Mouse (Mus musculus) stomach, embryonic 16.5 days (tissue): ENCODE measurements at regions not wholly inside any gene's neighbourhood (a gene's known extent, or its start where the extent isn't known, plus 50 kb on each side); places are given as distances from the start of the nearest gene placed in this dataset.
A peak's percentile ranks its signal among the peaks of the same experiment; 100 is the strongest.

Experiments used
- ATAC-seq: fragments of 200-750 bp; cut with Nextera tagmentation; 2 replicates; pipeline ENCODE4 v1.8.0; 2017; ENCODE audit warnings: moderate number of reproducible peaks, moderate TSS enrichment; ENCODE audit not compliant: insufficient read depth, low FRiP score
- H3K27ac ChIP-seq: fragments of 300-500 bp; sonication (generic); 2 replicates; pipeline ENCODE4 v1.5.1; 2014; ENCODE audit warnings: low read length
- H3K27me3 ChIP-seq: fragments of 300-500 bp; sonication (generic); 2 replicates; pipeline ENCODE4 v1.6.1; 2014; ENCODE audit warnings: low read length, control low read depth, mixed read lengths; ENCODE audit not compliant: control insufficient read depth, insufficient read depth
- H3K36me3 ChIP-seq: fragments of 300-500 bp; sonication (generic); 2 replicates; pipeline ENCODE4 v1.6.1; 2014; ENCODE audit warnings: low read length; ENCODE audit not compliant: control insufficient read depth, insufficient read depth
- H3K4me1 ChIP-seq: fragments of 300-500 bp; sonication (generic); 2 replicates; pipeline ENCODE4 v1.6.1; 2014; ENCODE audit warnings: low read length, control low read depth, mixed read lengths; ENCODE audit not compliant: control insufficient read depth, insufficient read depth
- H3K4me2 ChIP-seq: fragments of 300-500 bp; sonication (generic); 2 replicates; pipeline ENCODE4 v1.6.1; 2014; ENCODE audit warnings: low read depth, low read length, mixed read lengths
- H3K4me3 ChIP-seq: fragments of 300-500 bp; sonication (generic); replicated peaks from 2 replicates; pipeline ENCODE4 v1.5.1; 2014; ENCODE audit warnings: mild to moderate bottlenecking, low read length
- H3K9ac ChIP-seq: fragments of 300-500 bp; sonication (generic); 2 replicates; pipeline ENCODE4 v1.6.1; 2014; ENCODE audit warnings: low read length
- H3K9me3 ChIP-seq: fragments of 300-500 bp; sonication (generic); replicated peaks from 2 replicates; pipeline ENCODE4 v1.6.1; 2016; ENCODE audit warnings: low read length, control low read depth; ENCODE audit not compliant: control insufficient read depth
- WGBS: fragments of 180-500 bp; shearing (Covaris S2); extraction: QIAGEN DNeasy Blood & Tissue Kit; methylation state at CpG from one replicate; pipeline ENCODE4 v1.1.7; 2014; 5-methylcytosine and 5-hydroxymethylcytosine counted together

DNA sequence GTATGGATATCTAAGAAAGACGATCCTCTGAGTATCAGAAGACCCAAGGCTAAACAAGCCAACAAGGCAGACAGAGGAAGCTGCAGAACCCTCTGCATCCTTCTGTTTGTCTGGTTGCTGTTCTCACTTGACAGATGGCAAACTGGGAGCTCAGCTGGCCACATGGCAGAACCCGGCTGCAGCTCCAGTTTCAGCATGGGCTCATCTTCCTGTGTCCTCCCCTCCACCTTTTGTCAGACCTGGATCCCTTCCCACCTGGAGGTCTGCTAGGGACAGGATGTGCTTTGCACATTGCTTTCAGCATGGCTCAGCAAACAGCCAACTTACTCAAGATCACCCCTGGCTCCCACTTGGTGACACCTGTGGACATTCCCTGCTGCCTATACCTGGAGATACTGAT is 284.9 kb downstream of the Tns1 start:
- Histone ChIP-seq H3K9ac (no peak overlapping the region), H3K27me3 (no peaks in the 10 kb centered on the region), H3K9me3 (no peaks in the 10 kb centered on the region), H3K4me2 (no peak overlapping the region), H3K4me3 (no peak overlapping the region), H3K36me3 (no peaks in the 10 kb centered on the region), H3K27ac (no peak overlapping the region), H3K4me1 (no peaks in the 10 kb centered on the region)
- ATAC-seq, result no peak
- 78% methylated on average over 2 of the region's 2 CpGs for WGBS

DNA sequence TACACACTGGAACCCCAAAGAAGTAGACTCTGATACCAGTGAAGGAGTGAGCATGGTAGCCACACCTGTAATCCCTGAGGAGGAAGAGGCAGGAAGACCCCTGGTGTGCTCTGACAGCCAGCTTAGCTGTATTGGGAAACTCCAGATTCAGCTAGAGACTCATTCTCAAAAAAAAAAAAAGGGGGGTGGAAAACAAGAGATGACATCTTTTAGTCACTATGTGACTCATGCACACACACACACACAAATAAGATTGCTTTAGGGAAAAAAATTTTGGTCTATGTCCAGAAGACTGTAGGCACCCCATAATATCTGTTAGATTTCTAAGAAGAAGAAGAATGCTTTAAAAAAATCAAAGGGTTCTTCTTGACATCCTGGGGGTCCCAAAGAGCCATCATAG is 287.6 kb downstream of the Tns1 start:
- H3K9ac ChIP-seq, result no peak overlapping the region
- no peak for ATAC-seq
- H3K4me2 ChIP-seq, result no peak overlapping the region
- H3K4me1 ChIP-seq, result no peaks in the 10 kb centered on the region
- no peaks in the 10 kb centered on the region for H3K9me3 ChIP-seq
- no peak overlapping the region for H3K27ac ChIP-seq
- H3K4me3 ChIP-seq, result no peak overlapping the region
- no peaks in the 10 kb centered on the region for H3K36me3 ChIP-seq
- H3K27me3 ChIP-seq, result no peaks in the 10 kb centered on the region

DNA sequence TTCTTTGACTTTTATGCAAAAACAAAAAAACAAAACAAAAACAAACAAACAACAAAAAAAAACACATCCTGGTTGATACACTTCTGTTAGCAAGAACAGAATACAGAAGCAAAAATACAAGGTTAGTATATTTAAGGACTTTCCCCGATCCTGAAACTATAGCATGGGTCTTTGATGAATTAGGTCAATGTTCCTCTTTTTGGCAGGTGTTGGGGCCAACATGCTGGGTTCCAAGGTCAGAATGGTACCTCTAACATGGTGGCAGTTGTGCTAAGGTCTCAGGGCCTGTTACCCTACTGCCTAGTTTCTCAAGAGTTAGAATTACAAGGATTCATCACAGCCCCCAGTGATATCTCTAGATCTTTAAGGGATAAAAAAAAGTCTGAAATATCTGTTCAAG is 289.7 kb downstream of the Tns1 start:
- WGBS, result 78% methylated on average over 1 of the region's 1 CpGs
- no peaks in the 10 kb centered on the region for H3K4me1 ChIP-seq
- H3K27me3 ChIP-seq, result no peaks in the 10 kb centered on the region
- H3K9ac ChIP-seq, result no peak overlapping the region
- no peaks in the 10 kb centered on the region for H3K36me3 ChIP-seq
- H3K4me3 ChIP-seq, result no peak overlapping the region
- H3K27ac ChIP-seq, result no peak overlapping the region
- no peak for ATAC-seq
- H3K4me2 ChIP-seq, result no peak overlapping the region
- no peaks in the 10 kb centered on the region for H3K9me3 ChIP-seq

DNA sequence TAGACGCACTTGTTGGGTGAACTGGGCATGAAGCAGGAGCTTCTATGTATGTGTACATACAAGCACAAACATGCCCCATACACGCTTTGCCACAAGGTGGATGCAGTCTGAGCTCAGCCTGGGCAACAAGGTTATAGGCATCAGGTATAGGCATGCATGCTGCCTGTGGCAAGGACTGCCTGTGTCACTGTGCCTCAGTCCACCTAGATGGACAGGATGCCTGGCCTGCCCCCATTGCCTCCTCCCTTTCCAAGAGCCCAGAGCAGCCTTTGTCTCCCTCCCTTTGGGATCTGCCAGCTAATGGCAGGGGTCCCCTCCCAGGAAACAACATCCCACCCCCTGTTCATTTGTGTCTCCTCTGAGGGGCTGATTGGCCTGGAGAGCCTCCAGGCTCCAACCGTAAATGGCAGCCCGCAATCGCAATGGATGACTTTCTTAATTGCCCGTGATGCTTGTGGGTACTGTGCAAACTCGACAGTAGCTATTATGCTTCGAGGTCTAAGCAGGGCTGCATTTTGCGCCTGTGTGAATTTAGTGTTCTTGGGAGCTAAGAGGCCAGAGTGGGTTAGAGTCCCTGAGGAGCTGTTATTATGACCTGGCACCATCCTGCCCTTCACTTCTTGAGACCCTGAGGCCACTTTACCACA is 293.6 kb downstream of the Tns1 start:
- no peaks in the 10 kb centered on the region for H3K36me3 ChIP-seq
- no peak overlapping the region for H3K4me3 ChIP-seq
- H3K4me1 ChIP-seq, result peaks cover 14% of the 10 kb centered on the region; the same call in 1 of the 2 replicates
- H3K4me2 ChIP-seq, result no peak overlapping the region
- no peak for ATAC-seq
- no peaks in the 10 kb centered on the region for H3K9me3 ChIP-seq
- 74% methylated on average over 9 of the region's 9 CpGs for WGBS
- H3K9ac ChIP-seq, result no peak overlapping the region
- H3K27me3 ChIP-seq, result no peaks in the 10 kb centered on the region
- H3K27ac ChIP-seq, result no peak overlapping the region

DNA sequence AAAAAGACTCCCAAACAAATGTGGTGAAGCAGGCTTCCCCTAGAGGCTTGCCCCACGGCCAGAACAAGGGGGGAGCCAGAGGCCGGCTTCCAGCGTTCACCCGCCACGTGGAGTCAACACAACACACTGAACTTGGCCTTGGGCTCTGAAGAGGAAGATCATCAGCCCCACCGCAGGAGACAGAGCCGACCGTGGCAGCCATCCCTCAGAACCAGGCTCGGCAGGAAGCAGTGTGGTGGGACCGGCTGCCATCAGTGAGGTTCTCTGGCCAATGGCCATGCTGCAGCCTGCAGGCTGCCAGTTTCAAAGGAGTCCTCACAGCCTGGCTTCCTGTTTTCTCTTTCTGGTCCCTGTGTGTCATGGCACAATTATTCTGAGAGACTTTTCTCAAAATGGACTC is 295.3 kb downstream of the Tns1 start:
- WGBS, result 60% methylated on average over 10 of the region's 10 CpGs
- Histone ChIP-seq H3K9me3 (no peaks in the 10 kb centered on the region), H3K9ac (no peak overlapping the region), H3K27me3 (no peaks in the 10 kb centered on the region), H3K27ac (no peak overlapping the region), H3K4me3 (no peak overlapping the region), H3K4me2 (no peak overlapping the region), H3K4me1 (peaks cover 25% of the 10 kb centered on the region), H3K36me3 (no peaks in the 10 kb centered on the region)
- ATAC-seq, result no peak

DNA sequence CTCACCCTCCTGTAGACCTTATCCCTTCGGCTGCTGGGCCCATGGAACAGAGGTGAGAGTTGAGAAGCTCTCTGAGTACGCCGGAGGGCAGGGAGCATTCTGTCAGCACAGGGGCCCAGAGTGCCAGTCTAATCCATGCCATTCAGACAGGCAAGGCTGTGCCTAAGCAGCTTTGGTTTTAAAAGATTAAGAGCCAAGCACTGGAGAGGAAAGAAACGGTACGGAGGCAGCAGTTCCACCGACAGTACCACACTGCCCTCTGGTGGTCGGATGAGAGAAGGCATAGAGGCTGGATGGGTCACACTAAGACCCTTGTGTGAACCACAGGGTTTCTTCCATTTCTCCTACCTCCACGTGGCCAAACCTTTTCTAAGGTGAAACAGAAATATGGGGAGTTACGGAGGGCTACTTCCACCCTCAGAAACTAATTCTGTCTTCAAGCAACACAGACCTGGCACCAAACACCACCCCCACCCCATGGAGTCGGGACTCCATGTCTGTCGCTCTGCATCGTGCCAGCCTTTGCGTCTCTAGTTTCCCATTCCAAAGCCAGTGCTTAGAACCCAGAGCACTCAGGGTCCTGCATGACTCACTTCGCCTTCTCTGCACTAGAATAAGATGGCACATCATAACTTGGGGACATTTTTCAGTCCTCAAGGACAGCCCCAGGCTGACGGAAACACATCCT is 297.9 kb downstream of the Tns1 start:
- 0 out of 2 replicates have a peak overlapping the region, but pooled peaks have one; percentile 7 for H3K4me2 ChIP-seq
- H3K27me3 ChIP-seq, result no peaks in the 10 kb centered on the region
- H3K9me3 ChIP-seq, result no peaks in the 10 kb centered on the region
- 40% methylated on average over 15 of the region's 15 CpGs for WGBS
- peak overlapping the region; percentile 46; the same call in 1 of the 2 replicates for H3K9ac ChIP-seq
- H3K36me3 ChIP-seq, result no peaks in the 10 kb centered on the region
- peak; percentile 77 for ATAC-seq
- peaks cover 25% of the 10 kb centered on the region for H3K4me1 ChIP-seq
- no peak overlapping the region for H3K4me3 ChIP-seq
- peak overlapping the region; percentile 63 for H3K27ac ChIP-seq

DNA sequence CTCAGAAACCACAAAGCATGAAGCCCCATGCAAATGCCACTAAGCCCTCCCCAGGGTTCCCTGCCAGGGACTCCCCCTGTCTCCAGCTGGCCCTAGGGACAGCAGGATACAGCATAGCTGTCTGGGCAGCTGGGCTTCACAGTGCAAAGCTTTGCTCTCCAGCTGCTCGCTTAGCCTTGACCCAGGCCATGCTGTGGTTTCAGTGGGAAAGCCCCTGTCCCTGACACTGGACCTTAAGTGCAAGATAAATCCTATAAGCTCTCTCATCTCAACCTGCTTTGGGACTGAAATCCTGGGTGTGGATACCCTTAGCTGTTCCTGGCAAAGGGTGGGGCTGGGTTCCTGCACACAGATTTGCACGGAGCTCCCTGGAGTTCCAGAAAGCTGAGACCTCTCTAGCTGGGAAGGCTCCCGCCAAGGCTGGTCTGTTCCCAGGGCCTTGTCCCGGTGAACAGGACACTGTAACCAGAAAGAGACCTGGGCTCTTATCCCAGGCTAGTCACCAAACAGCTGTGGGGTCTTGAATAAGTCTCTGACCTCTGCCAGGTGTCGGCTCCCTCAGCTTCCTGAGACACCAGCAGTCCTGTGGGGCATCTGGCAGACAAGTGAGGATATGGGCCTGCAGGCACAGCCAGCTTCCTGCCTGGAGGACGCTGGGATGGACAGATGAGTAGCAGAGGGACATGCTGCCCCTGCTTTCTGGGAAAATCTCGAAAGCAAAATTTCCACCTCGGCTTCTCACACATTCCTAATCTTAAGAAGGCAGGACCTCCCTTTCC is 299.7 kb downstream of the Tns1 start:
- Histone ChIP-seq H3K4me1 (peaks cover 30% of the 10 kb centered on the region), H3K4me2 (no peak overlapping the region), H3K36me3 (no peaks in the 10 kb centered on the region), H3K27ac (peak overlapping the region; percentile 17; the same call in 1 of the 2 replicates), H3K27me3 (no peaks in the 10 kb centered on the region), H3K9me3 (no peaks in the 10 kb centered on the region), H3K9ac (peak overlapping the region; percentile 42; the same call in 1 of the 2 replicates), H3K4me3 (no peak overlapping the region)
- 60% methylated on average over 8 of the region's 8 CpGs for WGBS
- ATAC-seq, result peak; percentile 48; the same call in 1 of the 2 replicates

DNA sequence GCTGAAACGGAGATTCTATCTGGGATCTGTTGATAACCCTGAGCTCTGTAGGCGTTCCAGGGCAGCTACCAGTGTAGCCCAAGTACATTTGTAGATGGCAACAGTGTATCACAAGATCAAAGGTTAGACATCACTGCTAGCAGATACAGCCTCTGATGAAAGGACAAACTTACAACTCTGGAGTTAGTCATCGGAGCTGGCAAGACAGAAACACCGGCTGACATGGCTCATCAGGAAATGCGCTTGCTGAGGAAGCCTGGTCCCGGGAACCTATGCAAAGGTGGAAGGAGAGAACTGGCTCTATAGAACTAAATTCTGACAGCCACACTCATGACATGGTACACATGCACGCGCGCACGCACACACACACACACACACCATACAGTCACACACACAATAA is 300.5 kb downstream of the Tns1 start:
- 83% methylated on average over 10 of the region's 10 CpGs for WGBS
- peaks cover 27% of the 10 kb centered on the region for H3K4me1 ChIP-seq
- H3K4me3 ChIP-seq, result no peak overlapping the region
- no peaks in the 10 kb centered on the region for H3K27me3 ChIP-seq
- H3K36me3 ChIP-seq, result no peaks in the 10 kb centered on the region
- no peak overlapping the region for H3K4me2 ChIP-seq
- ATAC-seq, result no peak
- H3K27ac ChIP-seq, result no peak overlapping the region
- H3K9ac ChIP-seq, result no peak overlapping the region
- no peaks in the 10 kb centered on the region for H3K9me3 ChIP-seq

DNA sequence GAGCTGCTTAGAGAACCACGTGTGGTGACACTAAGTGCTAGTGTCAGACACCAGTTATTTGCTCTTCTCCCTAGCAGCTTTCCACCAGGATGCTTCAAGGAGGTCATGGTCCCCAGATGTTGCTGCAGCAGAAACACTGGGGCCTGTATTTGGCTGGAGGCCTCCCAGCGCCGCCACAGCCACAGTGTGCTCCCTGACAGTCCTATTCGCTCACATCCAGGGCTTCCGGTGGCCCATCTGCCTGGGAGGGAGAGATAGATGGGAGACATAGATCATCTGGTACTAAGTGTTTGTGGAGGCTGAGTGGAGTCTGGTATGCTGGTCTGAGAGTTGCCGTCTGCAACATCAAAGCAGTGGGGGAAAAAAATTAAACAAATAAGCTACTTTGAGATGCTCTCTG is 301.6 kb downstream of the Tns1 start:
- H3K4me1 ChIP-seq, result peaks cover 23% of the 10 kb centered on the region
- H3K9ac ChIP-seq, result no peak overlapping the region
- H3K27me3 ChIP-seq, result no peaks in the 10 kb centered on the region
- no peak overlapping the region for H3K4me3 ChIP-seq
- no peak overlapping the region for H3K27ac ChIP-seq
- no peak overlapping the region for H3K4me2 ChIP-seq
- ATAC-seq, result peak; percentile 35; the same call in 1 of the 2 replicates
- 36% methylated on average over 6 of the region's 6 CpGs for WGBS
- no peaks in the 10 kb centered on the region for H3K36me3 ChIP-seq
- no peaks in the 10 kb centered on the region for H3K9me3 ChIP-seq
